In the genomic region with DNA sequence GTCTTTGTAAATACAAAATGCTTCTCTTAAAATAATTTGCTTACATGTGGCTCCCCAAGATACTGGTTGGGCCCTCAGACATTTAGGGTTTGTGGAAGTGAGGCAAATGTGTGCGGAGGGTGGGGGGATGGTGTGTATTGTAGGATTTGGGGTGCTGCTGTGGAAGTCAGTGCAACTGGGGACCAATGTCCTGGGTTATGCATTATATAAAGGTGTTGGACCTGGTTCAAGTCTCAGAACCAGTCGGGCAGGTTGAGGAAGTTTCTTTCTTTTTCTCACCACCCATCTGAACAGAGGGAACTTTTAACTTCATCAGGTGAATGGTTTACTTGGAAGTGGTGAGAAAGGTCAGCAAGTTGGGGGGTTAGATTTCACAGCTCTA, we compare ENCODE assay signal across 11 mouse cellular contexts.
DNase-seq lines count a peak whose midpoint lies in the region; ATAC-seq and TF ChIP-seq lines count a peak whose summit lies in the region.
"Had no signal": no experiment of that assay in that cellular context is flagged by ENCODE, and none has a peak within 500 bp of the region (broad histone marks: within the 10 kb centered on the region; RNA-seq: fewer than 3 reads in every experiment).

No protein-coding gene starts in this region.

- TF ChIP-seq POLR2A in lung, adult 2 months (IDR thresholded peaks at IDR 0.05; ENCODE audit: borderline replicate concordance, extremely low read depth, low read depth, low read length), result no peak

- peaks cover 2% of the 10 kb centered on the region; the same call in 1 of the 2 replicates for H3K4me1 ChIP-seq in lung, adult 2 months (ENCODE audit: control insufficient read depth, insufficient read depth, low read length)
- H3K4me1 ChIP-seq in stomach, embryonic 15.5 days, result 0 out of 2 replicates have a peak, but pooled peaks cover 3% of the 10 kb centered on the region
- H3K4me1 ChIP-seq: liver, embryonic 15.5 days had no signal

- WGBS in lung, adult 2 months, result 65% methylated on average over 2 of the region's 2 CpGs
- WGBS in stomach, embryonic 15.5 days, result 75% methylated on average over 2 of the region's 2 CpGs

- H3K36me3 ChIP-seq in stomach, embryonic 15.5 days, result no peaks in the 10 kb centered on the region
- H3K36me3 ChIP-seq: liver, embryonic 15.5 days; neural tube, embryonic 12.5 days had no signal

- TF ChIP-seq CTCF in lung, adult 2 months (IDR thresholded peaks at IDR 0.05; ENCODE audit: insufficient read depth, low read length), result no peak

- H3K4me2 ChIP-seq in stomach, embryonic 15.5 days, result no peak overlapping the region
- H3K4me2 ChIP-seq: liver, embryonic 15.5 days; neural tube, embryonic 12.5 days had no signal

- peak; percentile 22 to 29 for DNase-seq in urinary bladder, adult 18-20 months (ENCODE audit: low spot score in 2 of 2)
- DNase-seq in urinary bladder, postnatal 10 days (ENCODE audit: low spot score), result no peak
- DNase-seq in kidney, adult 9 months, result peak; percentile 72
- DNase-seq in lung, adult 2 months, result peak; percentile 45
- DNase-seq in layer of hippocampus, postnatal 25 days (ENCODE audit: extremely low spot score in 1 of 2, low spot score in 1 of 2), result no peak
- DNase-seq in testis, postnatal 14 days (ENCODE audit: low spot score), result no peak
- DNase-seq in layer of hippocampus, postnatal 10 days (ENCODE audit: low spot score in 2 of 2), result no peak
- DNase-seq: heart, postnatal 14 days had no signal

- no peak for ATAC-seq in stomach, embryonic 15.5 days (ENCODE audit: insufficient read depth, low FRiP score, low read depth)

- H3K9me3 ChIP-seq in stomach, embryonic 15.5 days, result no peaks in the 10 kb centered on the region
- H3K9me3 ChIP-seq: liver, embryonic 15.5 days; neural tube, embryonic 12.5 days had no signal

- H3K9ac ChIP-seq in stomach, embryonic 15.5 days, result no peak overlapping the region
- H3K9ac ChIP-seq: liver, embryonic 15.5 days; neural tube, embryonic 12.5 days had no signal

- no peak overlapping the region for H3K4me3 ChIP-seq in lung, adult 2 months (replicated peaks; ENCODE audit: extremely low read depth, low read depth, low read length)
- no peak overlapping the region for H3K4me3 ChIP-seq in stomach, embryonic 15.5 days (replicated peaks)
- H3K4me3 ChIP-seq: liver, embryonic 15.5 days; neural tube, embryonic 12.5 days had no signal

- H3K27me3 ChIP-seq in stomach, embryonic 15.5 days (replicated peaks), result no peaks in the 10 kb centered on the region
- H3K27me3 ChIP-seq: liver, embryonic 15.5 days had no signal

- peak overlapping the region; percentile 74 for H3K27ac ChIP-seq in stomach, embryonic 15.5 days
- H3K27ac ChIP-seq: liver, embryonic 15.5 days; neural tube, embryonic 12.5 days had no signal

Comparison
In these comparisons a context has a peak if more than half of its experiments do, and no peak if none do; other contexts are left out.
1. DNase-seq: peak in urinary bladder, adult 18-20 months (2 of 2), kidney, adult 9 months (single experiment) and lung, adult 2 months (single experiment); none in urinary bladder, postnatal 10 days (single experiment), layer of hippocampus, postnatal 25 days (0 of 2), testis, postnatal 14 days (single experiment) and layer of hippocampus, postnatal 10 days (0 of 2).